Mouse (Mus musculus) kidney, adult 11 months (tissue): ENCODE measurements around the gene Klra1.
"Not testable (repeated sequence)": the region's sequence is repeated elsewhere in the genome, so short reads cannot be mapped to it uniquely, and the experiment has no call there.

Experiments
- DNase-seq: peaks from one replicate; pipeline ENCODE4 v3.0.0; 2022

Gene Klra1

GRCm38 (mm10) chr6:130386750-130387149 lies at the start of gene Klra1:
Gene Klra1 (minus strand): TSS chr6:130386874.
- no peak for DNase-seq

DNA sequence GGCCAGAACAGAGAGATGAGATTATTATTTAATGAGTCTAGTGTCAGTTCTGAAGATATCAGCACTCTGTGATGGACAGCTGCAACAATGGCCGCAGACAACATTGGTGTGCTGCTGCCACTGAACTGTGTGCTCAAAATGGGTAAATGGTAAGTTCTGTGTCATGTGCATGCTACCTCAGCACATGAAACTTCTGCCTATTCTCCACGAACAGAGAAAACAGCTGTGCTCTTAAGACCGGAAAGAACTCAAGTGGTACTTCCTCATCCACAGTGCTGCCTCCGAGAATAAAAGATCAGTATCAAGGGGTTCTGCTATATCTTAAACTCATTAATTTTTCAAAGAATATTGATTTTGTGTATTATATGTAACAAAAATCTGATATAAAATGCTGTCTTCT lies 42.8 kb upstream of the Klra1 start:
- no peak for DNase-seq

DNA sequence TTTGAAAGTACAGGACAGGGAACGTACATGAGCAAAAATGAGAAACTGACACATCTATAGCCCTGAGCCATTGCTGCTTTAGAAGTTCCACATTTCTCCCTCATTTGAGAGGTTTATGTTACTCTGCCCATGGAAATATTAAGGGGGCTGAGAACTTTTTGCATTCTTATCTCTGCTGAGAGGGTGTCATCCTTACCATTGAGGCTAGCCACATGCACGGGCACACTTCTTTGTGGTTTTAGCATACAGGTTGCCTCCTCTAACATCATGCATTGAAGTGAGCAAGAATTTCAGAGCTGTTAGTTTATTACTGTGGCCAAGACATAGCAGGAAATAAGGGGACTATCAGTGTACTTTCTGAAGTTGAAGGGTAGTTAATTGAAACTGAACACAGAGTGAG lies 32.5 kb upstream of the Klra1 start:
- DNase-seq = no peak

DNA sequence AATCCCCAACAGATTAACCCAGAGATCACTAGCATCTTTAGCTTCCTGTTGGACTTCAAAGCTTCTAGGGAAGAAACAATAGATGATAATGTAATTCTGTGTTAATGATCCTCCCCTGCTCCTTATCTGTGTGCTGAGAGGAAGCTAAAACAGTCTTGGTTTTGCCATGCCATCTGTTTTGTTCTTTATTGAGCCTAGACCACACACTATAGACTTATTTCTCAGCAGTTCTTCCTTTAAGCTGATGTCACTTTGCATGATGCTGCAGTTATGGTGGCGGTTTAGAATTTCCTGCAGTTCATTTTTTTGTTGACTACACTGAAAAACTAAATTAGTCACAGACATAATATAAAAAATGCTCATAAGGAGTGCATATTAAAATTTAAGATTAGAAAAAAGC lies 18.2 kb upstream of the Klra1 start:
- DNase-seq = no peak

DNA sequence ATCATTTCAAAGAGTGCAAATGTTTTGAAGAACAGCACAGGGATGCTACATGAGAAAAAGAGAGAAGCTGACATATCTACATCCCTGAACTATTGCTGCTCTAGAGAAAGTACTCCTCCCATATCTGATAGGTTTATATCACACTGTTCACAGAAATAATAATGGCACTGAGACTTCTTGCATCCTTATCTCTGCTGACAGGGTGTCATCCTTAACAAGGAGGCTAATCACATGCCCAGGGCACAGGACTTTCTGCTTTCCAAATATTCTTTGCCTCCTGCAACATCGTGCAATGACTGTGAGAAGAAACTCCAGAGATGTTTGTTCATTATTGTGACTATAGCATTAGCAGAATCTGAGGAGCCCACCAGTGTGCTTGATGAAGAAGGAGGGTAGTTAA lies 871 bp downstream of the Klra1 start:
- no peak for DNase-seq

DNA sequence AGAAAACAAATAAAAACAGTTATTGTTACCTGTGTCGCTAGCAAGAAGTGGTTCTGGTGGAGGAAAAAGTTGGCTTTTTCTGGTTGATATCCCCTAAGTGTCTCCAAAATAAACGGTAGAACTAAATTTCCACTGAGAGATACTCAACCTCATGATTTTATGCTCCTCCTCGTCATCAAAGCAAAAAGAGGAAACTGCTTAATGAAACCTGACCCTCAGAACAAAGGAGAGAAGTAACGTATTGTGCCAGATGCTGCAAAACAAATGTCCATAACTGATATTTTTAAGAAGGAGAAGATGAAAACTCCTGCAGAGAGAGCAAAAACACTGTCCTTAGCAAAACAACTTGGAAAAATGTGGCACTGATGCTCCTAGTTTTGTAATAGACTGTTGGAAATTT lies 4.3 kb downstream of the Klra1 start:
- no peak for DNase-seq

- DNase-seq = not testable (repeated sequence)
Observed at GRCm38 (mm10) chr6:130345381-130345780, 41.3 kb downstream of the Klra1 start.

- DNase-seq = not testable (repeated sequence)
Observed at GRCm38 (mm10) chr6:130341973-130342372, 44.7 kb downstream of the Klra1 start.

DNA sequence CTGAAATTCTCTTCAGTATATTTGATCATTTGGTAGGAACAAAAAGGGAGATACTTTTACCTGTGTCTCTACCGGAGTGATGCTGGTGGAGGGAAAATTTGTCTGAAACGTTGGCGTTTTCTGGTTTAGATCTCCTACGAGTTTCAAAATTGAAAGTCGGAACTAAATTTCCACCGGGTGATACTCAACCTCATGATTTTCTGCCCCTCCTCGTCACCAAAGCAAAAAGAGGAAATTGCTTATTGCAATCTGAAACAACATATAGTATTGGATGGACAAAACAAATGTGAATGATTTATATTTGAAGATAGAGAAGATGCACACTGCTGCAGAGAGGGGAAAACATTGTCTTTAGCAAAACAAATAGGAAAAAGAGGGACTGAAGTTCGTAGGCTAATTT lies 49.3 kb downstream of the Klra1 start, which contains the start of gene Klra3:
Gene Klra3, minus strand, starts transcription at position 164 of the 400 bp plus-strand sequence.
- DNase-seq = no peak
